Mouse (Mus musculus) brain, embryonic 14.5 days (tissue): ENCODE measurements around the gene Ptgis.

Experiments
- CTCF ChIP-seq: fragments of 200-500 bp; IDR thresholded peaks from 2 replicates; pipeline ENCODE4 v1.5.1; 2012; ENCODE audit warnings: inconsistent platforms, mild to moderate bottlenecking, moderate library complexity, borderline replicate concordance; ENCODE audit not compliant: insufficient read depth, insufficient read length; ENCODE audit errors: extremely low read depth
- POLR2A ChIP-seq: fragments of 200-500 bp; IDR thresholded peaks from 2 replicates; pipeline ENCODE4 v1.6.1; 2012; ENCODE audit warnings: mild to moderate bottlenecking, inconsistent platforms, borderline replicate concordance; ENCODE audit not compliant: poor library complexity, insufficient read depth, insufficient read length, severe bottlenecking; ENCODE audit errors: extremely low read depth

GRCm38 (mm10) chr2:167163600-167163999 is 76.8 kb downstream of the Ptgis start:
- TF ChIP-seq POLR2A (no peak), CTCF (no peak)
